Mouse (Mus musculus) R1 (cell line): ENCODE measurements at regions not wholly inside any gene's neighbourhood (a gene's known extent, or its start where the extent isn't known, plus 50 kb on each side); places are given as distances from the start of the nearest gene placed in this dataset.
"Not testable (repeated sequence)": the region's sequence is repeated elsewhere in the genome, so short reads cannot be mapped to it uniquely, and the experiment has no call there.

ENCODE experiments used
- DNase-seq: peaks from one replicate; pipeline ENCODE4 v3.0.0-alpha.2; 2018; ENCODE audit warnings: low read depth, low spot score

- DNase-seq = no peak
Measured at GRCm38 (mm10) chrX:12294941-12295340, 134.8 kb upstream of the Bcor start.

GRCm38 (mm10) chrX:12296264-12297053, 136.3 kb upstream of the Bcor start:
- no peak for DNase-seq

GRCm38 (mm10) chrX:12298609-12299008, 138.5 kb upstream of the Bcor start:
- DNase-seq = no peak

GRCm38 (mm10) chrX:12299236-12299635, 139.1 kb upstream of the Bcor start:
- DNase-seq = no peak

GRCm38 (mm10) chrX:12304678-12305077, 144.5 kb upstream of the Bcor start:
- no peak for DNase-seq

- DNase-seq = no peak
Measured at GRCm38 (mm10) chrX:12306940-12307339, 146.8 kb upstream of the Bcor start.

GRCm38 (mm10) chrX:12312534-12312933, 152.4 kb upstream of the Bcor start:
- DNase-seq = peak; percentile 67

- DNase-seq = no peak
Measured at GRCm38 (mm10) chrX:12315658-12316057, 155.5 kb upstream of the Bcor start.

GRCm38 (mm10) chrX:12317488-12317887, 157.3 kb upstream of the Bcor start:
- not testable (repeated sequence) for DNase-seq

- DNase-seq = no peak
Measured at GRCm38 (mm10) chrX:12318848-12319651, 158.9 kb upstream of the Bcor start.

- no peak for DNase-seq
Measured at GRCm38 (mm10) chrX:12322453-12322852, 162.3 kb upstream of the Bcor start.

GRCm38 (mm10) chrX:12323268-12323667, 163.1 kb upstream of the Bcor start:
- no peak for DNase-seq

- DNase-seq = no peak
Measured at GRCm38 (mm10) chrX:12323812-12324211, 163.7 kb upstream of the Bcor start.

GRCm38 (mm10) chrX:12327464-12327863, 167.3 kb upstream of the Bcor start:
- DNase-seq = no peak

- DNase-seq = no peak
Measured at GRCm38 (mm10) chrX:12340561-12340960, 180.4 kb upstream of the Bcor start.

GRCm38 (mm10) chrX:12341356-12341965, 181.3 kb upstream of the Bcor start:
- no peak for DNase-seq

GRCm38 (mm10) chrX:12344805-12345555, 184.8 kb upstream of the Bcor start:
- peak; percentile 14 for DNase-seq

- peak; percentile 33 for DNase-seq
Measured at GRCm38 (mm10) chrX:12346856-12347255, 186.7 kb upstream of the Bcor start.

- DNase-seq = peak; percentile 80
Measured at GRCm38 (mm10) chrX:12348117-12348516, 188.0 kb upstream of the Bcor start.

GRCm38 (mm10) chrX:12354875-12355274, 194.7 kb upstream of the Bcor start:
- DNase-seq = no peak

- no peak for DNase-seq
Measured at GRCm38 (mm10) chrX:12358026-12358425, 197.9 kb upstream of the Bcor start.
